Mouse (Mus musculus) heart, postnatal 14 days (tissue): Measurements from ENCODE around the gene Tha1. TPM values are rescaled to one million over a fixed set of nuclear protein-coding genes. Genes with fewer than 3 reads are reported as not detected.

Experiments
- DNase-seq, 2 experiments: peaks; one replicate each; pipeline ENCODE4 v3.0.0; 2021 to 2022
- intact Hi-C: fragments of 180-260 bp; cut with DNase I; formaldehyde crosslinking; loops from one replicate; pipeline ENCODE4 v1.15.1; 2025
- total RNA-seq, 2 experiments: library from RNA; stranded (reverse); gene quantifications; 2 replicates each; pipeline ENCODE4 v1.2.3; 2021

Tha1 gene
- total RNA-seq, 2 experiments from 2014 or later, result 6.3 to 6.8 TPM

- DNase-seq, result peak; percentile 58 to 67
- intact Hi-C loops, result no loop called here
These were observed 44.2 kb downstream of the Tha1 start for GRCm38 (mm10) chr11:117828888-117829604.

GRCm38 (mm10) chr11:117828149-117828887 lies 45.0 kb downstream of the Tha1 start:
- intact Hi-C loops, result no loop called here
- peak; percentile 53 to 54 for DNase-seq

GRCm38 (mm10) chr11:117827386-117827785 lies 45.9 kb downstream of the Tha1 start:
- DNase-seq, result no peak
- intact Hi-C loops, result no loop called here

- intact Hi-C loops, result no loop called here
- DNase-seq, result no peak
These were observed 46.4 kb downstream of the Tha1 start for GRCm38 (mm10) chr11:117826916-117827315.

GRCm38 (mm10) chr11:117826164-117826563 lies 47.1 kb downstream of the Tha1 start:
- no peak for DNase-seq
- intact Hi-C loops, result no loop called here

GRCm38 (mm10) chr11:117825333-117826101 lies 47.8 kb downstream of the Tha1 start, which contains the start of the genes Afmid and Tk1:
Gene Afmid, plus strand, starts transcription at chr11:117825924.
Gene Tk1, minus strand, starts transcription at chr11:117826092.
- intact Hi-C loops, result loop anchor here (2.0 kb wide), 1 partner anchor 439 kb away; no protein-coding TSS in a partner anchor

GRCm38 (mm10) chr11:117824060-117824969 lies 49.0 kb downstream of the Tha1 start:
- intact Hi-C loops, result loop anchor here (1.0 to 2.0 kb wide), 3 partner anchors 34 to 438 kb away; no protein-coding TSS in a partner anchor

More at GRCm38 (mm10) chr11:117825333-117826101, 47.8 kb downstream of the Tha1 start, which contains the start of the genes Afmid and Tk1:
- DNase-seq, result peak; percentile 70 to 77

DNA sequence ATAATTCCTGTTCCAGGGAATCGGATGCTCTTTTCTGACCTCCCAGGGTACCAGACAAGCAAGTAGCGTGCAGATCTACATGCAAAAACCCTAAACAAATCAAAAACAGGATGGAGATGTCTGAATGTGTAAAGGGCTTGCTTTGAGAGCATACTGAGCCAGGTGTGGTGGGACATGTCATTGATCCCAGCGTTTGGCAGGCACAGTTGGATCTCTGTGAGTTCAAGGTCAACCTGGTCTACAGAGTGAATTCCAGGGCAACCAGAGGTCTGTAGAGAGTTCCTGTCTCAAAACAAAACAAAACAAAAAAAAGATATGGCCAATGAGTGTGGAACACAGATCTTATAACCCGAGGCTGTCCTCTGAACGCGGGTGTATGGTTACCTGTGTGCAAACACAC lies 49.9 kb downstream of the Tha1 start:
- intact Hi-C loops, result no loop called here
- DNase-seq, result no peak

More at GRCm38 (mm10) chr11:117824060-117824969, 49.0 kb downstream of the Tha1 start:
- peak; percentile 85 to 87 for DNase-seq

- intact Hi-C loops, result no loop called here
- DNase-seq, result peak; percentile 56 to 65
These were observed 50.5 kb downstream of the Tha1 start for GRCm38 (mm10) chr11:117822728-117823241.

GRCm38 (mm10) chr11:117821868-117822267 lies 51.4 kb downstream of the Tha1 start:
- intact Hi-C loops, result no loop called here
- DNase-seq, result no peak

- intact Hi-C loops, result no loop called here
These were observed 53.1 kb downstream of the Tha1 start for GRCm38 (mm10) chr11:117820173-117820572.

DNA sequence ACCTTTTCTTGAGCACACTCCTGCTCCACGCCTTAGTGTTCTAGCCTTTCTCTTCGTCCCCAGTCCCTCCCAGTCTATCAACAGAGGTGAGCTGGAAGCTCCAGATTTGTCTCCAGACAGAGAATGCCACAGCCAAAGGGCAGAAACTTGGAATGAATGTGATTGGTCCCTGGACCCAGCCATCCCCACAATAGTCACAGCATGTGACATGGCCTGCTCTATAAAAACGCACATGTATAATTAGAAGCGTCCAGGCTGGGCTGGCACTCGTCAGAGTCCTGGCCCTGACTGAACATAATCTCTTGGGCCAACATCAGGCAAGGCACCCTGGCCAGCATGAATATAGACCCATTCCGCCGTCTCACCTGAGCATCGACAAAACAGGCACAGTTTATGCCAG lies 54.2 kb downstream of the Tha1 start:
- DNase-seq, result peak; percentile 50 to 65
- intact Hi-C loops, result no loop called here

More at GRCm38 (mm10) chr11:117820173-117820572, 53.1 kb downstream of the Tha1 start:
- no peak for DNase-seq

Other genes starting within 250 kb of the Tha1 start
- gene Tnrc6c, start 219.2 kb downstream of the Tha1 start, total RNA-seq, result 10 to 100 TPM; 36.2 to 36.5 TPM
- 1 to 10 TPM; 5.0 to 7.3 TPM for gene Tmc8, start 91.4 kb downstream of the Tha1 start, total RNA-seq
- gene Tmc6, start 91.3 kb downstream of the Tha1 start, total RNA-seq, result 10 to 100 TPM; 27.0 to 30.2 TPM
- not detected for gene 6030468B19Rik, start 75.8 kb downstream of the Tha1 start, total RNA-seq
- gene Gm20708, start 63.8 kb downstream of the Tha1 start, total RNA-seq, result 1 to 10 TPM in 1 of 2 experiments, under 1 TPM in 1; 0.98 to 2.3 TPM
- 100 to 1,000 TPM; 108 to 109 TPM for gene Syngr2, start 63.8 kb downstream of the Tha1 start, total RNA-seq
- gene Afmid, start 47.6 kb downstream of the Tha1 start, total RNA-seq, result 1 to 10 TPM; 4.2 to 6.6 TPM
- gene Tk1, start 47.4 kb downstream of the Tha1 start, total RNA-seq, result 1 to 10 TPM; 5.6 to 9.7 TPM
- 1 to 10 TPM; 3.8 to 9.8 TPM for gene Birc5, start 24.2 kb downstream of the Tha1 start, total RNA-seq
- gene Tmem235, start 12.7 kb downstream of the Tha1 start, total RNA-seq, result not detected
- gene Socs3, start 96.6 kb upstream of the Tha1 start, total RNA-seq, result 1 to 10 TPM; 4.1 to 5.1 TPM
- 10 to 100 TPM; 20.5 to 22.3 TPM for gene Pgs1, start 112.8 kb upstream of the Tha1 start, total RNA-seq